Mouse (Mus musculus): ENCODE results near the gene Wasl.

DNA sequence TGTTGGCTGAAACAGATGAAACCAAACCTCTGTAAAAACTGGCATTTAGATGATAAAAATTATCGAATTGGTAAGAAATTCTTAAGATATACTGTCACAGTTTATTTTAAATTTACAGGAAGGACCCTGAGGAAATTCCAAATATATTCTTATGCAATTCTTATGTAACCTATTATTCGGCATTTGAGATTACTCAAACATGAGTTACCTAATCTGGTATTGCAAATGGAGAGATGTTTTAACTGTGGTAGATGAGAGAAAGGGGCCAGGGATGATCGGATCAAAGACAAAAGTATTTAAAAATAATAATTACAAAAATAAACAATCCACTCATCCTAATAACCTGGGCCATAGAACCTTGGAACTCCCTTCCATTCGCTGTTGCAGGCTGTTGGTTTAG is 54.5 kb downstream of the Wasl start:
- no peak for TF ChIP-seq CTCF (IDR thresholded peaks at IDR 0.05; ENCODE audit: low read depth)
- no peak for TF ChIP-seq EP300 (IDR thresholded peaks at IDR 0.05; ENCODE audit: low read depth)
